Mouse (Mus musculus): Measurements from ENCODE around the gene Pde11a. TPM values are rescaled to one million over a fixed set of nuclear protein-coding genes. Genes with fewer than 3 reads are reported as not detected.

Pde11a gene
- polyA plus RNA-seq, 1 experiment: not detected

- H3K4me3 ChIP-seq (replicated peaks; ENCODE audit: extremely low read depth, low read depth, low read length): no peak overlapping the region
- no peak for DNase-seq
- no peak for TF ChIP-seq POLR2A (IDR thresholded peaks at IDR 0.05; ENCODE audit: borderline replicate concordance, extremely low read depth, low read depth, low read length)
- no peak for TF ChIP-seq CTCF (IDR thresholded peaks at IDR 0.05; ENCODE audit: insufficient read depth, low read length)
- peaks cover 3% of the 10 kb centered on the region; the same call in 1 of the 2 replicates for H3K4me1 ChIP-seq (ENCODE audit: control insufficient read depth, insufficient read depth, low read length)
- 94% methylated on average over 11 of the region's 11 CpGs for WGBS
Measured at GRCm38 (mm10) chr2:75994841-75995240, 343.7 kb downstream of the Pde11a start.

GRCm38 (mm10) chr2:75991581-75992205, 346.9 kb downstream of the Pde11a start:
- DNase-seq: no peak
- 41% methylated on average over 6 of the region's 6 CpGs for WGBS
- no peak for TF ChIP-seq CTCF (IDR thresholded peaks at IDR 0.05; ENCODE audit: insufficient read depth, low read length)
- no peak for TF ChIP-seq POLR2A (IDR thresholded peaks at IDR 0.05; ENCODE audit: borderline replicate concordance, extremely low read depth, low read depth, low read length)

GRCm38 (mm10) chr2:75990885-75991539, 347.6 kb downstream of the Pde11a start:
- DNase-seq: peak; percentile 48
- TF ChIP-seq CTCF (IDR thresholded peaks at IDR 0.05; ENCODE audit: insufficient read depth, low read length): peak; percentile 61
- TF ChIP-seq POLR2A (IDR thresholded peaks at IDR 0.05; ENCODE audit: borderline replicate concordance, extremely low read depth, low read depth, low read length): no peak
- 43% methylated on average over 13 of the region's 13 CpGs for WGBS
- no peak overlapping the region for H3K4me3 ChIP-seq (replicated peaks; ENCODE audit: extremely low read depth, low read depth, low read length)
- H3K4me1 ChIP-seq (ENCODE audit: control insufficient read depth, insufficient read depth, low read length): peaks cover 3% of the 10 kb centered on the region; the same call in 1 of the 2 replicates

More at GRCm38 (mm10) chr2:75991581-75992205, 346.9 kb downstream of the Pde11a start:
- peaks cover 3% of the 10 kb centered on the region; the same call in 1 of the 2 replicates for H3K4me1 ChIP-seq (ENCODE audit: control insufficient read depth, insufficient read depth, low read length)
- no peak overlapping the region for H3K4me3 ChIP-seq (replicated peaks; ENCODE audit: extremely low read depth, low read depth, low read length)

GRCm38 (mm10) chr2:75989694-75990093, 348.9 kb downstream of the Pde11a start:
- TF ChIP-seq POLR2A (IDR thresholded peaks at IDR 0.05; ENCODE audit: borderline replicate concordance, extremely low read depth, low read depth, low read length): no peak
- TF ChIP-seq CTCF (IDR thresholded peaks at IDR 0.05; ENCODE audit: insufficient read depth, low read length): no peak
- Histone ChIP-seq H3K4me3 (replicated peaks; ENCODE audit: extremely low read depth, low read depth, low read length) (no peak overlapping the region), H3K4me1 (ENCODE audit: control insufficient read depth, insufficient read depth, low read length) (peaks cover 3% of the 10 kb centered on the region; the same call in 1 of the 2 replicates)
- WGBS: 74% methylated on average over 4 of the region's 4 CpGs
- no peak for DNase-seq

GRCm38 (mm10) chr2:75988779-75989363, 349.7 kb downstream of the Pde11a start:
- no peak for DNase-seq
- WGBS: 42% methylated on average over 7 of the region's 7 CpGs
- Histone ChIP-seq H3K4me1 (ENCODE audit: control insufficient read depth, insufficient read depth, low read length) (peaks cover 3% of the 10 kb centered on the region; the same call in 1 of the 2 replicates), H3K4me3 (replicated peaks; ENCODE audit: extremely low read depth, low read depth, low read length) (no peak overlapping the region)
- no peak for TF ChIP-seq POLR2A (IDR thresholded peaks at IDR 0.05; ENCODE audit: borderline replicate concordance, extremely low read depth, low read depth, low read length)
- TF ChIP-seq CTCF (IDR thresholded peaks at IDR 0.05; ENCODE audit: insufficient read depth, low read length): no peak

- H3K4me1 ChIP-seq (ENCODE audit: control insufficient read depth, insufficient read depth, low read length): peaks cover 3% of the 10 kb centered on the region; the same call in 1 of the 2 replicates
- no peak overlapping the region for H3K4me3 ChIP-seq (replicated peaks; ENCODE audit: extremely low read depth, low read depth, low read length)
- DNase-seq: no peak
- 49% methylated on average over 4 of the region's 4 CpGs for WGBS
- TF ChIP-seq POLR2A (IDR thresholded peaks at IDR 0.05; ENCODE audit: borderline replicate concordance, extremely low read depth, low read depth, low read length) (no peak), CTCF (IDR thresholded peaks at IDR 0.05; ENCODE audit: insufficient read depth, low read length) (no peak)
Measured at GRCm38 (mm10) chr2:75988378-75988777, 350.2 kb downstream of the Pde11a start.

GRCm38 (mm10) chr2:75987739-75988138, 350.8 kb downstream of the Pde11a start:
- Histone ChIP-seq H3K4me1 (ENCODE audit: control insufficient read depth, insufficient read depth, low read length) (peaks cover 3% of the 10 kb centered on the region; the same call in 1 of the 2 replicates), H3K4me3 (replicated peaks; ENCODE audit: extremely low read depth, low read depth, low read length) (no peak overlapping the region)
- WGBS: 60% methylated on average over 9 of the region's 9 CpGs
- TF ChIP-seq POLR2A (IDR thresholded peaks at IDR 0.05; ENCODE audit: borderline replicate concordance, extremely low read depth, low read depth, low read length) (no peak), CTCF (IDR thresholded peaks at IDR 0.05; ENCODE audit: insufficient read depth, low read length) (no peak)
- DNase-seq: no peak

GRCm38 (mm10) chr2:75985124-75985523, 353.4 kb downstream of the Pde11a start:
- TF ChIP-seq CTCF (IDR thresholded peaks at IDR 0.05; ENCODE audit: insufficient read depth, low read length): peak; percentile 98
- no peak for TF ChIP-seq POLR2A (IDR thresholded peaks at IDR 0.05; ENCODE audit: borderline replicate concordance, extremely low read depth, low read depth, low read length)
- DNase-seq: peak; percentile 17
- Histone ChIP-seq H3K4me1 (ENCODE audit: control insufficient read depth, insufficient read depth, low read length) (no peaks in the 10 kb centered on the region), H3K4me3 (replicated peaks; ENCODE audit: extremely low read depth, low read depth, low read length) (no peak overlapping the region)
- 0% methylated on average over 2 of the region's 2 CpGs for WGBS

GRCm38 (mm10) chr2:75983847-75984246, 354.7 kb downstream of the Pde11a start:
- Histone ChIP-seq H3K4me1 (ENCODE audit: control insufficient read depth, insufficient read depth, low read length) (no peaks in the 10 kb centered on the region), H3K4me3 (replicated peaks; ENCODE audit: extremely low read depth, low read depth, low read length) (no peak overlapping the region)
- no peak for TF ChIP-seq POLR2A (IDR thresholded peaks at IDR 0.05; ENCODE audit: borderline replicate concordance, extremely low read depth, low read depth, low read length)
- TF ChIP-seq CTCF (IDR thresholded peaks at IDR 0.05; ENCODE audit: insufficient read depth, low read length): no peak
- no peak for DNase-seq
- 78% methylated on average over 3 of the region's 3 CpGs for WGBS
